Mouse (Mus musculus) skeletal muscle tissue, adult 2 months (tissue): Measurements from ENCODE around the gene Siglece.
"Not testable (repeated sequence)": the region's sequence is repeated elsewhere in the genome, so short reads cannot be mapped to it uniquely, and the experiment has no call there.

Experiments
- DNase-seq: peaks from one replicate; pipeline ENCODE4 v3.0.0-alpha.2; 2012; ENCODE audit warnings: low read depth, low spot score

The Siglece gene

DNA sequence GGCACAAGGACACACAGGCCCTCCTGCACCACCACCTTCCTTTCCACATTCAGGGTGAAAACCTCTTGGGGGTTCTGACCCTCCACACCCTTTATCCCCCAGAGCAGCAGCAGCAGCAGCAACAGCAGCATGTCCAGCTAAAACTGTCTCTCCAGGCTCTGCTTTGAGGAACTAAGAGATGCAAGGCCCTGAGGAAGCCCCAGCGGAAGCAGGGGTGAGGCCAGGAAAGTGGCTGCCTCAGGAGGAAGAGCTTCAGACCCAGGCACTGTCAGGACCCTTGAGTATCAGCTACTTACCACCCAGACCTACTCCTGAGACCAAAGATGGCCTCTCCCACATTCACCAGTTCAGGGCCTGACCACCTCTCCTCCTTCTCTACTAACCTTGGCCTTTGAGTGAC is at the start of gene Siglece:
TSS of gene Siglece (minus strand) at position 160 of the 400 bp plus-strand sequence.
- no peak for DNase-seq

DNA sequence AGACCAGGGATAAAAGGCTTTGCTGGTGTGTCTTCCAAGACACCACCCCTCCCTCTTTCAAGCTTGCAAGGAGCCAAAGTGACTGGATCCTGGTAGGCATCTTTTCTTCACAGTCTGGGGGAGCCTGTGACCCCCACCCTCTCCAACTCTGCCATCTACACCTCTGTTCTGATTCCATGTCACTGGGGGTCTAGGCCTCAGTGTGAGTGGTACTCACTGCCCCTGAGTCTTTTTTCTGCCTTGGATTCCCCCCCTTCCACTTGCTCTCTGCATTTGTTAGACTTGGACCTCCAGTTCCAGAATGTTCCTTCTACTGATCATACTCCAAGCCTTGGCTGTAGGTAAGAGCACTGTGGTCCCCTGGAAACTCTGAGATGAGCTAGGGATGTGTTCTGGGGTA is 30.2 kb upstream of the Siglece start, which contains the start of gene Klk14:
TSS of gene Klk14 (plus strand) at position 301 of the 400 bp plus-strand sequence.
- no peak for DNase-seq

GRCm38 (mm10) chr7:43685088-43685487 is 25.1 kb upstream of the Siglece start:
- DNase-seq = no peak

GRCm38 (mm10) chr7:43682511-43682910 is 22.6 kb upstream of the Siglece start:
- not testable (repeated sequence) for DNase-seq

DNA sequence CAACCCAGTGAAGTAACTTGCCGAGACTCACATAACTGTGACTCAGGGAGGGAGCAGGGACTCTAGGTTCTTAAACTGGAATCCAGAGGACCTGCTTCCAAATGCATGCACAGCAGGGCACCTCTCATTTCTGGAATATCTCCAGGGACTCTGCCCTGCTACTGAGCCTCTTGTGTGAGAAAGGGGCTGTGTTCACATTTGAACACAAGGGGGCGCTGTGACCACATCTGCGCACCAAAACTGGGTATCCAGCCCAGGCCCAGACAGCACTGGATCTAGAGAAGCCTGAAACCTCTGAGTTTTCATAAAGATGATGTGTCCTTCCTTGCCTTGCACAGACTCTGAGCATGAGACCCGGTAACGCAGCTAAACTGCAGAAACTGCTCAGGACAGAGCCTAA is 21.0 kb upstream of the Siglece start:
- no peak for DNase-seq

- no peak for DNase-seq
Measured at GRCm38 (mm10) chr7:43678517-43678916, 18.6 kb upstream of the Siglece start.

- no peak for DNase-seq
Measured at GRCm38 (mm10) chr7:43675091-43675490, 15.1 kb upstream of the Siglece start.

GRCm38 (mm10) chr7:43672581-43673260 is 12.8 kb upstream of the Siglece start:
- DNase-seq = no peak

- peak; percentile 94 for DNase-seq
Measured at GRCm38 (mm10) chr7:43671809-43672580, 12.0 kb upstream of the Siglece start, which contains the start of gene Ctu1. TSS of gene Ctu1 (plus strand) at chr7:43672016.

- no peak for DNase-seq
Measured at GRCm38 (mm10) chr7:43671064-43671808, 11.3 kb upstream of the Siglece start.

GRCm38 (mm10) chr7:43668582-43668981 is 8.6 kb upstream of the Siglece start:
- no peak for DNase-seq

GRCm38 (mm10) chr7:43667221-43667620 is 7.3 kb upstream of the Siglece start:
- not testable (repeated sequence) for DNase-seq

DNA sequence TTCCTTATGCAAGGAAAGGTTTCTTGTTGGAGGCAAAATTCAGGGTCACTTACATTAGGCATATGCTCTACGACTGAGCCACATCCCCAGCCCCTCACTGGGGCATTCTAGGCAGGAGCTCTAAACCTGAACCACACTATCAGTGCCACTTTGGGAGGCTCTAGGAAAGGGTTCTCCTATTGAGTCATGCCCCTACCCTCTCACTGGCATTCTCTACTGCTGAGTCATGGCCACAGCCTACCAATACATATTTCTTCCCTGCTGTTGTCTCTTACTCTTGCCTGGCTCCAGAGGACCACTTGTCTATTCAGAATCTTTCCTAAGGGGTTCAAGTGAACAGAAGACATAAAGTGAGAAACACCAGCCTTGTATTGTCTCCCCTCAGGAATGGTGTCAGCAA is 2.8 kb upstream of the Siglece start:
- DNase-seq = no peak

DNA sequence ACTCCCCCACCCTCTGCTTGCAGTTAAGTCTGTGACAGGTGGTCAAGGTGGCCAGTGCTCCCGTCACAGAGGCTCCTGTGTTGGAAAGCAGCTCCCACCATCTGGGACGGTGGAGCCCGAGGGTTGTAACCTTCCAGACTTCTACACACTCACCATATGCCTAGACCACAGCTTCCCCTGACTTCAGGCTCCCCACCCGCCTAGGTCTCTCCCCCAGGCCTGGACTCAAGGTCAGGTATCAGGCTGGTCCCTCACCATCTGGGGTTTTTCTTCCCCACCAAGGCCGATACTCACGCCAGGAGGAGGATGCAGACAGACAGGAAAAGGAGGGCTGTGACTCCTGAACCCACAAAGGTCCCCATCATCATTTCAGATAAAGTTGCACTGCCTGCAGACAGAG is 3.7 kb downstream of the Siglece start:
- no peak for DNase-seq

GRCm38 (mm10) chr7:43654519-43654918 is 5.4 kb downstream of the Siglece start:
- no peak for DNase-seq

DNA sequence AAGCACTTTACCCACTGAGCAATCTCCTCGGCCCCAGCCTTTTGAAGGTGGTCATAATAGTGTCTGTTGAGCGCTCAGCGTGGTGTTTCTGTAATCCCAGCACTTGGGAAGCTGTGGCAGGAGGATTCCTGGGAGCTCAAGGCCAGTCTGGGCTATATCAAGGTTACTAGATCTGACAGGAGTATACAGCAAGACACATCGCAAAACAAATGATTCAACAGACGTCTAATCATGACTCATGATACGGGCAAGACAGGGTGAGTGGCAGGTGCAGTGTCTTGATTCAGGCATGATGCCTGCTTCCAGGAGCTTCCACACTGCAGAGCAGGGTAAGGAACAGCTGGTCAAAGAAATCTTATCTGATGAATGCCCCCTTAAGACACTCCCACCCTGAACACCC is 7.3 kb downstream of the Siglece start:
- no peak for DNase-seq

DNA sequence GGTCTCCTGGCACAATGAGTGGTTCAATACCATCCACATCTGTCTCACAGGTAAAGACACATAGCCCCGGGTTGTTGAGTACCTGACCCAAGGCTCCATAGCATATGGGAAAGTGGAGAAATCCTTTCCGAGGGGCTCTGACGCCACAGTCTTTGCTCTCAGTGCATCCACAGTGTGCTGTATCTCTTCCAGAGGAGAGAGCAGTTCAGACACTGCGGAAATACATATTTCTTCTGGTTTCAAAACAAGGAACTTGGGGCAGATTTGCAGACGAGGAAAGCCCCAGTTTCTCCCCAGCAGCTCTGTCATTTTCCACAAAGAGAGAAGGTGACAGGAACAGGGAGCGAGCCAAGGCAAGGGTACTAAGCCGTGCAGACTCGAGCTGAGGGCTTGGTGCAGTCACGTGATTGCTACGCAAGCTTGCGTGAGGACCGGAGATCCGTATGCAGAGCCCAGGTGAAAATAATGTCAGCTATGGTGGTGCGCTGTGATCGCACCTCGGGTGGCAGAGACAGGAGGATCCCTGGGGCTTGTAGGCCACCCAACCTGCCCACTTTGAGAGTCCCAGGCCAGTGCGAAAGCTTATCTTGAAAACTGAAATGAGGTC is 16.8 kb downstream of the Siglece start:
- DNase-seq = no peak

GRCm38 (mm10) chr7:43642587-43642986 is 17.4 kb downstream of the Siglece start:
- DNase-seq = no peak

GRCm38 (mm10) chr7:43637118-43637517 is 22.8 kb downstream of the Siglece start:
- no peak for DNase-seq

GRCm38 (mm10) chr7:43636194-43636593 is 23.8 kb downstream of the Siglece start:
- no peak for DNase-seq

DNA sequence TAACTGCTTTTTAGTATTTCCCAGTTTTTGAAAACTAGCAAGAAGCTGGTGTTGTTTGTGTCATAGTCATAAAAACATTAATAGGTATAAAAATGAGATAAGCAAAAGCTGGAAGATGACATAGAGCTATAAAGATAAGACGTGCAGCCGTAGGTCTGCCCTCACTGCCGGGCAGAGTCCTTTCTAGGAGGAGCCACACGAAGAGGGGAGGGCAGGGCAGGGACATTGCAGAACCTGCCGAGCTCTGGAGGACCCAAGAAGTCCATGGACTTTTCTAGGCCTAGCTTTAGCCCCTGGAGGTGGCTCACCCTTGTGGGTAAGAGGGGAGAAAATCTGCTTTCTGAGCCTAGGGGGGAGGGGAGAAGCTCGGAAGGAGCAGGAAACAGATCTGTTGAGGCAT is 25.5 kb downstream of the Siglece start, which contains the start of gene Ceacam18:
TSS of gene Ceacam18 (plus strand) at position 208 of the 400 bp plus-strand sequence.
- no peak for DNase-seq

DNA sequence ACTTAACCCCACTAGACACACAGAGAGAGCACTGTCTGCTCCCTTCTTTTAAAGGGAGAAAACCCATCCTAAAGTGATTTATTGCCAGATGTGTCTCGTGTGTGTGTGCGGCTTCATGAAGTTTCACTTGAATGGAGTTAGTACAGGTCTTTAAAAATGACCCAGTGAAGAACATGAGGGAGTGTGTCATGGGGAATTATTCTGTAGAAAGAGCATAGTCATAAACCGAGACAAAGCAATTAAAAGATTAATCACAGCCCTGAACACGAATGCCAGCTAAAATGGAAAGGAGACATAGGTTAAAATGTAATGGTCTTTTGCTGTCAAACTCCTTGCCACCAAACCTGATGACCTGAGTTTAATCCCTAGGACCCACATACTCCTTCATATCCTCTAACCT is 26.0 kb downstream of the Siglece start:
- no peak for DNase-seq
